Mouse (Mus musculus) midbrain, embryonic 11.5 days (tissue): ENCODE data around the gene Ybx1. TPM values are rescaled to one million over a fixed set of nuclear protein-coding genes. Genes with fewer than 3 reads are reported as not detected.
"Not testable (repeated sequence)": the region's sequence is repeated elsewhere in the genome, so short reads cannot be mapped to it uniquely, and the experiment has no call there.

ENCODE experiments used
- ATAC-seq: fragments of 200-750 bp; cut with Nextera tagmentation; 2 replicates; pipeline ENCODE4 v1.8.0; 2017; ENCODE audit warnings: moderate TSS enrichment, moderate library complexity; ENCODE audit not compliant: low FRiP score
- DNase-seq: peaks from one replicate; pipeline ENCODE4 v3.0.0; 2015; ENCODE audit warnings: low spot score; ENCODE audit errors: missing footprints
- H3K27ac ChIP-seq: fragments of 300-500 bp; sonication (generic); 2 replicates; pipeline ENCODE4 v1.5.1; 2014; ENCODE audit warnings: low read depth, low read length
- H3K27me3 ChIP-seq: fragments of 300-500 bp; sonication (generic); 2 replicates; pipeline ENCODE4 v1.6.1; 2014; ENCODE audit warnings: mild to moderate bottlenecking, low read length, moderate library complexity, mixed read lengths; ENCODE audit not compliant: control insufficient read depth, insufficient read depth
- H3K36me3 ChIP-seq: fragments of 300-500 bp; sonication (generic); 2 replicates; pipeline ENCODE4 v1.6.1; 2014; ENCODE audit warnings: mild to moderate bottlenecking, low read length, moderate library complexity, mixed read lengths; ENCODE audit not compliant: control insufficient read depth, insufficient read depth
- H3K4me1 ChIP-seq: fragments of 300-500 bp; sonication (generic); 2 replicates; pipeline ENCODE4 v1.6.1; 2014; ENCODE audit warnings: low read length; ENCODE audit not compliant: control insufficient read depth, insufficient read depth
- H3K4me2 ChIP-seq: fragments of 300-500 bp; sonication (generic); 2 replicates; pipeline ENCODE4 v1.6.1; 2014; ENCODE audit warnings: mild to moderate bottlenecking, moderate library complexity
- H3K4me3 ChIP-seq: fragments of 300-500 bp; sonication (generic); 2 replicates; pipeline ENCODE4 v1.5.1; 2014; ENCODE audit warnings: low read depth, low read length
- H3K9ac ChIP-seq: fragments of 300-500 bp; sonication (generic); 2 replicates; pipeline ENCODE4 v1.6.1; 2014; ENCODE audit warnings: low read length
- H3K9me3 ChIP-seq: fragments of 300-500 bp; sonication (generic); 2 replicates; pipeline ENCODE4 v1.6.1; 2016; ENCODE audit warnings: low read length; ENCODE audit not compliant: control insufficient read depth
- WGBS: fragments of 180-500 bp; shearing (Covaris S2); extraction: QIAGEN DNeasy Blood & Tissue Kit; methylation state at CpG from one replicate; pipeline ENCODE4 v1.1.7; 2014; 5-methylcytosine and 5-hydroxymethylcytosine counted together
- polyA plus RNA-seq: library from polyadenylated mRNA; unstranded; fragments of >200 nt; fragmentation: Nextera tagmentation; extraction: Ambion mirVana; gene quantifications from 2 replicates; pipeline ENCODE4 v1.2.1, GENCODE M21; 2014

The Ybx1 gene
- polyA plus RNA-seq, 1 experiment from 2014 or later: 1,435 TPM

DNA sequence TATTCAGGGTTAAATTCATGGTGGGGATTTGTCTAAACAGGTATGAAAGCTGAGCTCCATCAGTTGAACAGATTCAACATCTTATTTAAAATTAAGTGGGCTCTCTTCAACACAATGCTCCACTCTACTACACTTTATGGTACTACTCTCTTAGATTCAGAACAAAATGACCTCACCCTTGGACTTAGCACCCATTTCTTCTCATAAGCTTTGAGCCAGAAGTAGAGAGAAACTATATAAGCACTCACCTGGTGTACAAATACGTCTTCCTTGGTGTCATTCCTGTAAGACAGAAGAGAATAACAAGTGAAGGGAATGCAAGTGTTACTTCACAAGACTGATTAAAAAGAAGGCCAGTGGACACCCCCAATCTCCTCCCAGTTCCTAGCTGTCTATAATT is 9.5 kb downstream of the Ybx1 start:
- H3K9ac ChIP-seq: no peak overlapping the region
- H3K9me3 ChIP-seq: no peaks in the 10 kb centered on the region
- ATAC-seq: no peak
- H3K4me1 ChIP-seq: 0 out of 2 replicates have a peak, but pooled peaks cover 2% of the 10 kb centered on the region
- H3K36me3 ChIP-seq: peaks cover 30% of the 10 kb centered on the region
- H3K4me3 ChIP-seq: no peak overlapping the region
- H3K27ac ChIP-seq: no peak overlapping the region
- H3K27me3 ChIP-seq: no peaks in the 10 kb centered on the region
- WGBS: 88% methylated on average over 1 of the region's 1 CpGs
- H3K4me2 ChIP-seq: no peak overlapping the region
- no peak for DNase-seq

DNA sequence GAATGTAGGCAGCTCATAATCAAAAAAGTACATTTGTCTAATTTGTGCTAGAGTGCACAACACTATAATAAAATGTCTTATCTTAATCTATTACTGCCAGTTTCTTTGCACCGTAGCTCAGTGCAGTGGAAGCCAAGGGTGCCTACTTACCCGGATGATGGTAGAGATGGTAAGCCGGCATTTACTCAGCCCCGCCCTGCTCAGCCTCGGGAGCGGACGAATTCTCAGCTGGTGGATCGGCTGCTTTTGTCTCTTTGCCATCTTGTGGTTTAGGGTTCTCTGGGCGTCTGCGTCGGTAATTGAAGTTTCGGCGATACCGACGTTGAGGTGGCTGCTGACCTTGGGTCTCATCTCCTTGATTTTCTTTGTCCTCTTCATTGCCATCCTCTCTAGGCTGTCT is 15.6 kb downstream of the Ybx1 start:
- H3K27me3 ChIP-seq, H3K9me3 ChIP-seq, DNase-seq, H3K9ac ChIP-seq, H3K27ac ChIP-seq, ATAC-seq, H3K4me3 ChIP-seq, H3K4me1 ChIP-seq, H3K4me2 ChIP-seq: not testable (repeated sequence)
- 93% methylated on average over 15 of the region's 15 CpGs for WGBS
- H3K36me3 ChIP-seq: peaks cover 41% of the 10 kb centered on the region

DNA sequence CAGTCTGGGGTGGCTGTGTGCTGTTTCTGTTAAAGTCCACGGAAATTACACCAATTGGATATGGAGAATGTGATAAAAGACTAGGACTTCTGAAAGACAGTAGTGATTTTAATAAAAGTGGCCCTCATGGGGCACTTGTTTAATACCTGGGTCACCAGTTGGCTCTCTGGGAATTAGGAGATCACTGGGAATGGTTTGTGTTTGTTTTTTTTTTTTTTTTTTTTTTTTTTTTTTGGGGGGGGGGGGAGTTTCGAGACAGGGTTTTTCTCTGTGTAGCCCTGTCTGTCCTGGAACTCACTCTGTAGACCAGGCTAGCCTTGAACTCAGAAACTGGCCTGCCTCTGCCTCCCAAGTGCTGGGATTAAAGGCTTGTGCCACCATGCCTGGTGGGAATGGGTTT is 18.7 kb downstream of the Ybx1 start:
- DNase-seq (no peak), ATAC-seq (no peak)
- peaks cover 42% of the 10 kb centered on the region for H3K36me3 ChIP-seq
- no peak overlapping the region for H3K9ac ChIP-seq
- H3K27ac ChIP-seq: no peak overlapping the region
- no peak overlapping the region for H3K4me3 ChIP-seq
- H3K4me2 ChIP-seq: no peak overlapping the region
- 88% methylated on average over 2 of the region's 2 CpGs for WGBS
- H3K9me3 ChIP-seq: no peaks in the 10 kb centered on the region
- no peaks in the 10 kb centered on the region for H3K4me1 ChIP-seq
- no peaks in the 10 kb centered on the region for H3K27me3 ChIP-seq

DNA sequence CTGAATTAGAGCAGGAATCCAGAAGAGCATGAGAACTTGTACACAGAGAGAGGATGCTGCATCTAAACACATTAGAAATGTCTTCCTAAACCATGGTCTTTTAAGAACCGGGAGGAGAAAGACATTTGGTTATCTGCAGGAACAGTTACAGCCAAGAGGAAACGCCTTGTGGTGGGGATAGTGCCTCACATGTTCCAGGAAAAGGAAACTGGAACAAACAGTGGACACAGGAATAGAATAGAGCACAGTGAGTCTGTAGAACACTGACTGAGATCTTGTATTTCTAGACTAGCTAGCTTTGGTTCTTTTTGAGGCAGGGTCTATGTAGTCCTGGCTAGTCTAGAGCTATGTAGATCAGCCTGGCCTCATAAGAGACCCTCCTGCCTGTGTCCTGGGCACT is 19.2 kb downstream of the Ybx1 start:
- Histone ChIP-seq H3K4me3 (no peak overlapping the region), H3K4me1 (no peaks in the 10 kb centered on the region), H3K27me3 (no peaks in the 10 kb centered on the region), H3K4me2 (no peak overlapping the region), H3K9ac (no peak overlapping the region), H3K9me3 (no peaks in the 10 kb centered on the region), H3K36me3 (peaks cover 42% of the 10 kb centered on the region), H3K27ac (no peak overlapping the region)
- DNase-seq (no peak), ATAC-seq (no peak)
- 74% methylated on average over 2 of the region's 2 CpGs for WGBS

DNA sequence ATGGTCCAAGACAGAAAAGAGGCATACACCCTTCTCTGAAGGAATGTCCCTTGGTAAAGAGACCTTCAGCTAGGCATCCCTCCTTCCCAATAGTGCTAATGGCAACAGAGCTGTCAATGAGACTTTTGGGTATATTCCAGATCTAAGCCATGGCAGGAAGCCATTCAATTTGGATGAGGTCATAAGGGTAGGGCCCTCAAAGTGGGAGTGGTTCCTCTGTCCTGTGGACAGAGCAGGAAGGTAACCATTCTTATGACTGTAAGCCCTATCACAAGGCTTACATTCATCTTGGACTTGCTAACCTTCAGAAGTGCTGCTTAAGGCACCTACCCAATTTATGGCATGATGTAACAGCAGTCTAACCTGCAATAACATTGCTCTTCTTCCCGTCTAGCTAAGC is 19.8 kb downstream of the Ybx1 start:
- DNase-seq: no peak
- H3K36me3 ChIP-seq: peaks cover 42% of the 10 kb centered on the region
- no peak overlapping the region for H3K4me2 ChIP-seq
- ATAC-seq: no peak
- no peak overlapping the region for H3K4me3 ChIP-seq
- H3K4me1 ChIP-seq: no peaks in the 10 kb centered on the region
- H3K9ac ChIP-seq: no peak overlapping the region
- 91% methylated on average over 1 of the region's 1 CpGs for WGBS
- H3K9me3 ChIP-seq: no peaks in the 10 kb centered on the region
- no peak overlapping the region for H3K27ac ChIP-seq
- no peaks in the 10 kb centered on the region for H3K27me3 ChIP-seq

DNA sequence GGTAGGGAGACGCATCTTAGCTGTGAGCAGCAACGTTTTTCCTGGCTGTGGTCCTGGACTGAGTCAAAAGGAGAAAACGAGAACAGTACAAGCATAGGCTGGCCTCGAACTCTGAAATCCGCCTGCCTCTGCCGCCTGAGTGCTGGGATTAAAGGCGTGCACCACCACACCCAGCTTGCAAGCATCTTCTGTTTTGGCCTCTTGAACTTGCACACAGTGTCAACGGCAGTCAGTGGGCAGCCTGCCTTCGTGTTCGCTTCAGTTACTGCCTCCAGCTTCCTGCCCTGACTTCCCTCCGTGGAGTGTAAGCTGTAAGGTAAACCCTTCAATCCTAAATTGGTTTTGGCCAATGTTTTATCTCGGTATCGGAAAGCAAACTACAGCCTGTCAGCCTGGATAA is 27.8 kb downstream of the Ybx1 start:
- no peak for DNase-seq
- Histone ChIP-seq H3K9ac (no peak overlapping the region), H3K27me3 (no peaks in the 10 kb centered on the region), H3K4me3 (no peak overlapping the region), H3K4me1 (no peaks in the 10 kb centered on the region), H3K9me3 (no peaks in the 10 kb centered on the region), H3K4me2 (no peak overlapping the region), H3K27ac (no peak overlapping the region), H3K36me3 (peaks cover 6% of the 10 kb centered on the region)
- ATAC-seq: no peak
- WGBS: 80% methylated on average over 13 of the region's 13 CpGs

DNA sequence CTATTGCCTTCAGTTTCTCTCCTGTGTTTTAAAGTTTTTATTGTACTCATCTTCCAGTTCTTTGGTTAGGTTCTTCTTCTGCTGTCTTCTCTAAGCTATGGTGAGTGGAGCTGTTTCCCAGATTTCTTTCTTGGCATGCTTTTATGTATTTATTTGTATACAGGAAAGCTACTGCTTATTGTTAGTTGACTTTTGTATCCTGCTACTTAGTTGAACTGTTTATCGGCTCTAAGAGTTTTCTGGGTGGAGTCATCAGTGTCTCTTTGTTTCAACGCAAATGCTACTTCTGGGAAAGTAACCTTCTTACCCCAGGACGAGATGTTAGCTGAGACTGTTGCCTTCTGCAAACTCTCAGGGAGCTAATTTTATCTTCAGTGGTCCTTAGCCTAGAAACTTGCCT is 30.9 kb downstream of the Ybx1 start:
- no peaks in the 10 kb centered on the region for H3K36me3 ChIP-seq
- WGBS: 80% methylated on average over 3 of the region's 3 CpGs
- no peaks in the 10 kb centered on the region for H3K27me3 ChIP-seq
- H3K4me3 ChIP-seq: no peak overlapping the region
- H3K27ac ChIP-seq: no peak overlapping the region
- ATAC-seq (no peak), DNase-seq (no peak)
- no peaks in the 10 kb centered on the region for H3K4me1 ChIP-seq
- no peak overlapping the region for H3K4me2 ChIP-seq
- no peak overlapping the region for H3K9ac ChIP-seq
- H3K9me3 ChIP-seq: no peaks in the 10 kb centered on the region

DNA sequence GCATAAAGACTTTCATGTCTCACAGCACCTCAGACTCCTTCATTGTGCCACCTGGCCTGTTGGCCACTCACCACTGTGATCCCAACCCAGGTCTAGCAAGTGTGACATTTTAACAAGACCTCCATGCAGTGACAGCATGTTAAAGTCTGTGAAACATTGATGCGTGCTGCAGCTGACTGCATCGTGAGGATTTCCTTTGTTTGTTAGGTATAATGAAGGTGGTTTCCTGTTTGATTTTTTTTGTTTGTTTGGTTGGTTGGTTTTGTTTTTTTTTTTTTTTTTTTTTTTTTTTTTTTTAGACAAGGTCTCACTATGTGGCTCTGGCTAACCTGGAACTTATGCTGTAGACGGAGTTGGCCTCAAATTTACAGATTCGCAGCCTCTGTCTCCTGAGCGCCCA is 31.9 kb downstream of the Ybx1 start:
- Histone ChIP-seq H3K36me3 (no peaks in the 10 kb centered on the region), H3K4me2 (no peak overlapping the region), H3K9ac (no peak overlapping the region), H3K4me3 (no peak overlapping the region), H3K27ac (no peak overlapping the region), H3K4me1 (no peaks in the 10 kb centered on the region), H3K9me3 (no peaks in the 10 kb centered on the region), H3K27me3 (no peaks in the 10 kb centered on the region)
- DNase-seq: no peak
- 95% methylated on average over 5 of the region's 5 CpGs for WGBS
- no peak for ATAC-seq

DNA sequence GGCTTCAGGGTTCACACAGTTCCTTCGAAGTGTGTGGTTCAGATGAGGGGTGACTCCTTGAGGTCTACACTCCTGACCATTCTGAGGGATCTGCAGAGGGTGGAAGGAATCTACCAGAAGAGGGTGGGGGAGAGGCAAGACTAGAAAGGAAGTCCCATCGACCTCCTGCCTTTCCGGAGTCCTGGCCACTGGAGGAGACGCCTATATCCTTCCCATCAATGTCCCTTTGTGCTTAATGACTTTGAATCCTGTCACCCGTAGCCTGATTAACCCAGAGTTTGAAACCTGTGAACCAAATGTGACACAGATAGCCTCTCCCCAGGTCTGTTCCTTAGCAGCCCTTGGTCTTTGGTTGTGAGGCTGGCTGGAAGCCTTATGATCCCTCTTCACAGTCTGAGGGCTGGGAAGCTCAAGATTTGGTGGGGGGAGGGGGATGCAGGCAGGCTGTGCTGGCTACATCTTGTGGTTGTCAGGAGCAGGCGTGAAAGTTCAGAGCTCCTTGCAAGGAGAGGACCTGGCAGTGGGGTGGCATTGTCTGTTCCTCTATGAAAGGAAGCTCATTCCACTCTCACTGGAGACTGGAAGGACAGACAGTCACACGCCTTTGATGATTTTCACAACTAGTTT is 33.2 kb downstream of the Ybx1 start:
- H3K27ac ChIP-seq: no peak overlapping the region
- no peaks in the 10 kb centered on the region for H3K9me3 ChIP-seq
- H3K4me2 ChIP-seq: no peak overlapping the region
- H3K9ac ChIP-seq: no peak overlapping the region
- DNase-seq (no peak), ATAC-seq (no peak)
- H3K36me3 ChIP-seq: no peaks in the 10 kb centered on the region
- no peaks in the 10 kb centered on the region for H3K27me3 ChIP-seq
- H3K4me1 ChIP-seq: no peaks in the 10 kb centered on the region
- 60% methylated on average over 7 of the region's 7 CpGs for WGBS
- no peak overlapping the region for H3K4me3 ChIP-seq
